Mouse (Mus musculus): ENCODE measurements around the gene Slc25a19. TPM values are rescaled to one million over a fixed set of nuclear protein-coding genes. Genes with fewer than 3 reads are reported as not detected.

Slc25a19 gene
- 10 to 100 TPM; 57.2 to 59.5 TPM for total RNA-seq (2021)
- long read RNA-seq, experiment 1, transcript Slc25a19-201 (7 exons, 2,307 nt), result major isoform, 34 of 59 reads
- long read RNA-seq, experiment 1, partial matches to known transcripts, result 3 of 59 reads
- long read RNA-seq, experiment 1, other reads (novel, unspliced or antisense), result 20 of 59 reads
- long read RNA-seq, experiment 2, transcript Slc25a19-201 (7 exons, 2,307 nt), result major isoform, 39 of 57 reads
- long read RNA-seq, experiment 2, partial matches to known transcripts, result 7 of 57 reads
- long read RNA-seq, experiment 2, other reads (novel, unspliced or antisense), result 9 of 57 reads

- DNase-seq (ENCODE audit: extremely low spot score in 1 of 2, low spot score in 2 of 2), result peak; percentile 98 to 99
- TF ChIP-seq CTCF (IDR thresholded peaks at IDR 0.05), result no peak; the same call in 1 of the 2 replicates
- intact Hi-C loops (cut with DNase I), result no loop called here
- Histone ChIP-seq H3K27ac (peak within 1 kb of the TSS; percentile 83), H3K4me3 (peak within 1 kb of the TSS; percentile 66)
Measured at GRCm38 (mm10) chr11:115627705-115628464, at the start of gene Slc25a19. Gene Slc25a19 (minus strand): TSS chr11:115628295.

GRCm38 (mm10) chr11:115677511-115677910, 49.4 kb upstream of the Slc25a19 start:
- intact Hi-C loops (cut with DNase I), result no loop called here
- Histone ChIP-seq H3K4me3 (no peak overlapping the region), H3K27ac (no peak overlapping the region)
- no peak for TF ChIP-seq CTCF (IDR thresholded peaks at IDR 0.05)
- no peak for DNase-seq (ENCODE audit: extremely low spot score in 1 of 2, low spot score in 2 of 2)

GRCm38 (mm10) chr11:115676738-115677137, 48.6 kb upstream of the Slc25a19 start:
- intact Hi-C loops (cut with DNase I), result no loop called here
- no peak overlapping the region for H3K4me3 ChIP-seq
- no peak for TF ChIP-seq CTCF (IDR thresholded peaks at IDR 0.05)
- H3K27ac ChIP-seq, result no peak overlapping the region
- no peak for DNase-seq (ENCODE audit: extremely low spot score in 1 of 2, low spot score in 2 of 2)

- TF ChIP-seq CTCF (IDR thresholded peaks at IDR 0.05), result no peak
- peak overlapping the region; percentile 63 for H3K27ac ChIP-seq
- intact Hi-C loops (cut with DNase I), result loop anchor here (1.0 kb wide), 2 partner anchors 14 to 35 kb away; no protein-coding TSS in a partner anchor
- H3K4me3 ChIP-seq, result no peak overlapping the region
- DNase-seq (ENCODE audit: extremely low spot score in 1 of 2, low spot score in 2 of 2), result peak; percentile 50 to 54
Measured at GRCm38 (mm10) chr11:115674235-115674865, 46.3 kb upstream of the Slc25a19 start.

- no peak for TF ChIP-seq CTCF (IDR thresholded peaks at IDR 0.05)
- intact Hi-C loops (cut with DNase I), result loop anchor here (1.0 kb wide), 2 partner anchors 13 to 36 kb away; no protein-coding TSS in a partner anchor
- Histone ChIP-seq H3K4me3 (no peak overlapping the region), H3K27ac (peak overlapping the region; percentile 63)
- DNase-seq (ENCODE audit: extremely low spot score in 1 of 2, low spot score in 2 of 2), result peak; percentile 36 to 47
Measured at GRCm38 (mm10) chr11:115673471-115674234, 45.6 kb upstream of the Slc25a19 start.

- Histone ChIP-seq H3K27ac (peak overlapping the region; percentile 63; the same call in 1 of the 2 replicates), H3K4me3 (no peak overlapping the region)
- DNase-seq (ENCODE audit: extremely low spot score in 1 of 2, low spot score in 2 of 2), result no peak
- intact Hi-C loops (cut with DNase I), result no loop called here
- no peak for TF ChIP-seq CTCF (IDR thresholded peaks at IDR 0.05)
Measured at GRCm38 (mm10) chr11:115672226-115672987, 44.3 kb upstream of the Slc25a19 start.

GRCm38 (mm10) chr11:115670451-115671050, 42.5 kb upstream of the Slc25a19 start:
- intact Hi-C loops (cut with DNase I), result no loop called here
- TF ChIP-seq CTCF (IDR thresholded peaks at IDR 0.05), result no peak
- Histone ChIP-seq H3K4me3 (no peak overlapping the region), H3K27ac (peak overlapping the region; percentile 42)
- peak; percentile 36 to 39 for DNase-seq (ENCODE audit: extremely low spot score in 1 of 2, low spot score in 2 of 2)

- intact Hi-C loops (cut with DNase I), result no loop called here
- Histone ChIP-seq H3K27ac (no peak overlapping the region), H3K4me3 (no peak overlapping the region)
- DNase-seq (ENCODE audit: extremely low spot score in 1 of 2, low spot score in 2 of 2), result no peak
- no peak for TF ChIP-seq CTCF (IDR thresholded peaks at IDR 0.05)
Measured at GRCm38 (mm10) chr11:115663676-115664335, 35.7 kb upstream of the Slc25a19 start.

- H3K27ac ChIP-seq, result peak overlapping the region; percentile 34
- DNase-seq (ENCODE audit: extremely low spot score in 1 of 2, low spot score in 2 of 2), result peak; percentile 40 to 57
- intact Hi-C loops (cut with DNase I), result loop anchor here (1.0 kb wide), 1 partner anchor 14 kb away; no protein-coding TSS in a partner anchor
- no peak overlapping the region for H3K4me3 ChIP-seq
- no peak for TF ChIP-seq CTCF (IDR thresholded peaks at IDR 0.05)
Measured at GRCm38 (mm10) chr11:115660376-115660775, 32.3 kb upstream of the Slc25a19 start.

GRCm38 (mm10) chr11:115658521-115658920, 30.4 kb upstream of the Slc25a19 start:
- intact Hi-C loops (cut with DNase I), result no loop called here
- DNase-seq (ENCODE audit: extremely low spot score in 1 of 2, low spot score in 2 of 2), result no peak
- H3K4me3 ChIP-seq, result no peak overlapping the region
- peak overlapping the region; percentile 50; the same call in 1 of the 2 replicates for H3K27ac ChIP-seq
- no peak for TF ChIP-seq CTCF (IDR thresholded peaks at IDR 0.05)
